Mouse (Mus musculus) bone marrow, adult 2 months (tissue): ENCODE measurements around the gene 4930452B06Rik.

Experiments
- CTCF ChIP-seq: fragments of 200-500 bp; IDR thresholded peaks from 2 replicates; pipeline ENCODE4 v1.5.1; 2011; ENCODE audit warnings: low read length, control low read depth; ENCODE audit not compliant: control insufficient read depth, insufficient read depth
- POLR2A ChIP-seq: fragments of 200-500 bp; IDR thresholded peaks from 2 replicates; pipeline ENCODE4 v1.6.1; 2011; ENCODE audit warnings: low read depth, mild to moderate bottlenecking, control low read depth, low read length, borderline replicate concordance; ENCODE audit not compliant: control insufficient read depth

DNA sequence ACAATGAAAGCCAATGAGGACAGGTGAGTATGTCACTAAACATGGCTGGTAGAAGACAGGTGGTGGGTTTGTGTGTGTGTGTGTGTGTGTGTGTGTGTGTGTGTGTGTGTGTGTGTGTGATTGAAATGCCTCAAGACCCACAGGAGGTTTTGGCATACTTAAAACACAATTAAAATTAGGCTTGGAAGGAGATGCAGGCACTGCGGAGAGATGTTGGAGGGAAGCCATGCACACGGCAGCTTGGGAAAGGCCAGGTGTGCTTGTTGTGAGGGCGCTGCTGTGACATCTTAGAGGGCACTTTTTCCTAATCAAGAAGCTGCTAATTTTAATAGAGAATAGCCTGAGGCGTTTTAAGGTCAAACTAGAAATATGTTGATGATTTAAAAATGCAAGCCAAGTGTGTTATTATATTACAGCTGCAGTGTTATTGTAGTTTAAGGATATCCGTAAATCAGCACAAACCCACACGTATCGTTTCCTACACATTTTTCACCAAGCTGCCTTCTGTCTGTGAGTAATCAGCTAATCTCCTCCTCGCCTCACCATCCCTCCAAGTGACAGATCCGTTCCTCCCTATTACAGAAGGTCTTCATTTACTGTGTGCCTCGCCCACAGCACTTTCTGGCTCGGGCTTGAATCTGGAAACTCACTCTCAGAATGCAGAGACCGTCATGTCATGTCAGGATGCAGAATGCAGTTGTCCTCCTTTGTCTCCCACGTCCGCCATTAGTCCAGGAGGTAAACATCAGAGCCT lies 201.5 kb downstream of the 4930452B06Rik start:
- TF ChIP-seq CTCF: no peak
- TF ChIP-seq POLR2A: no peak
